Comparison of ENCODE assay signal across 9 mouse cellular contexts in the genomic region with DNA sequence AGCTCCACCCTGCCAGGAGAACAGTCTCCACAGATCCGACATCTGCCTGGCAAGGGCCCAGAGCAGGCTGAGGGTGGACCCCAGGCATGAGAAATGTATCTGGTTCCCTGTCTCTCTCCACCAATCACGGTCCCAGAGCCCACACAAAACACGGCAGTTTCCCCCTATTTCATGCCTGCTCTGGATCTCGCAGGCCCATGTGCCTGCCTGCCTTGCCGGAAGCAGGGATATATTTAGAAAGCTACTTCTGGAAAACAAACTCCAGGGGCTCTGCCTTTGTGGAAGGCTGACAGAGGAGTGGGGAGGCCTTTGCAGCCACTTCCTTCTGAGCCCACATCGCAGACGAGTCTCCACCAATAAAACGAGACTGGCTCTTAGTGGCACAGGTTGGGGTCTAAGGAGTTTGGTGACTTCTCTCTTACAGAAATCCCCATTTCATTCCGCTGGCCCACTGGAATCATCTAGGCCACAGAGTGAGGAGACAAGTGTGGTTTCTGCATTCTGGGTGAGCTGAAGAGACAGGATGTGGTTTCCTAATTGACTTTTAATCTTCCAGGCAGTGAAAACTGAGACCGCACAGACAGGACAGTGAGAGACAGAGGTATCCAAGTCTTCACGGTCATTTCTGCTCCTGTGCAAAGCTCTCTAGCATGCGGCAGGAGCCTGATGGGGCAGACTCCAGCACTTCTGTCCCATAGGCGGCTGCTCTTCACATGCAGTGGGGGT. TPM values are rescaled to one million over a fixed set of nuclear protein-coding genes. Genes with fewer than 3 reads are reported as not detected.
A peak's percentile ranks its signal among the peaks of the same experiment; 100 is the strongest.
DNase-seq lines count a peak whose midpoint lies in the region; ATAC-seq and TF ChIP-seq lines count a peak whose summit lies in the region.
"Had no signal": no experiment of that assay in that cellular context is flagged by ENCODE, and none has a peak within 500 bp of the region (broad histone marks: within the 10 kb centered on the region; RNA-seq: fewer than 3 reads in every experiment).

No protein-coding gene starts in this region.

- H3K36me3 ChIP-seq in forebrain, postnatal 0 days (ENCODE audit: insufficient read depth), result 0 out of 2 replicates have a peak, but pooled peaks cover 16% of the 10 kb centered on the region
- H3K36me3 ChIP-seq in midbrain, postnatal 0 days (ENCODE audit: insufficient read depth, low read length), result peaks cover 4% of the 10 kb centered on the region

- 49% methylated on average over 13 of the region's 13 CpGs for WGBS in forebrain, postnatal 0 days
- WGBS in midbrain, postnatal 0 days, result 59% methylated on average over 13 of the region's 13 CpGs

- peak overlapping the region; percentile 66 for H3K27ac ChIP-seq in forebrain, postnatal 0 days (ENCODE audit: low read depth, low read length)
- H3K27ac ChIP-seq in midbrain, postnatal 0 days (ENCODE audit: low read depth, low read length), result 0 out of 2 replicates have a peak overlapping the region, but pooled peaks have one; percentile 1

- no peak overlapping the region for H3K4me2 ChIP-seq in forebrain, postnatal 0 days (ENCODE audit: low read depth)
- H3K4me2 ChIP-seq in midbrain, postnatal 0 days (ENCODE audit: low read depth, low read length, poor library complexity, severe bottlenecking), result no peak overlapping the region

- H3K9me3 ChIP-seq in forebrain, postnatal 0 days (ENCODE audit: low read length), result no peaks in the 10 kb centered on the region
- H3K9me3 ChIP-seq in midbrain, postnatal 0 days (ENCODE audit: low read length), result no peaks in the 10 kb centered on the region

- no peak for TF ChIP-seq CTCF in forebrain, postnatal 0 days (IDR thresholded peaks at IDR 0.05; ENCODE audit: low read depth)
- TF ChIP-seq CTCF in midbrain, postnatal 0 days (IDR thresholded peaks at IDR 0.05), result no peak

- no peak overlapping the region for H3K4me3 ChIP-seq in forebrain, postnatal 0 days (ENCODE audit: low read depth, low read length)
- H3K4me3 ChIP-seq in midbrain, postnatal 0 days (ENCODE audit: low read depth, low read length), result no peak overlapping the region

- H3K27me3 ChIP-seq in forebrain, postnatal 0 days (ENCODE audit: insufficient read depth, low read length), result no peaks in the 10 kb centered on the region
- no peaks in the 10 kb centered on the region for H3K27me3 ChIP-seq in midbrain, postnatal 0 days (ENCODE audit: insufficient read depth, low read length)
- H3K27me3 ChIP-seq: CH12.LX had no signal

- H3K9ac ChIP-seq in forebrain, postnatal 0 days, result no peak overlapping the region
- no peak overlapping the region for H3K9ac ChIP-seq in midbrain, postnatal 0 days (replicated peaks; ENCODE audit: low read length, poor library complexity, severe bottlenecking)

- H3K4me1 ChIP-seq in forebrain, postnatal 0 days (ENCODE audit: insufficient read depth), result 0 out of 2 replicates have a peak, but pooled peaks cover 6% of the 10 kb centered on the region
- no peaks in the 10 kb centered on the region for H3K4me1 ChIP-seq in midbrain, postnatal 0 days (ENCODE audit: insufficient read depth, low read length)

- peak; percentile 40 for DNase-seq in adrenal gland, postnatal 10 days
- DNase-seq in adrenal gland, postnatal 25 days, result no peak
- peak; percentile 8 to 18 for DNase-seq in CD8-positive naive resting alpha-beta T cell, adult 2 months (ENCODE audit: low read depth in 2 of 2, low spot score in 2 of 2)
- peak; percentile 50 for DNase-seq in forebrain, postnatal 0 days
- DNase-seq in left cerebral cortex, postnatal 14 days (ENCODE audit: low spot score in 2 of 2), result peak; percentile 70 to 85
- peak; percentile 27 for DNase-seq in midbrain, postnatal 0 days (ENCODE audit: low spot score)
- no peak for DNase-seq in urinary bladder, postnatal 25 days (ENCODE audit: low spot score)

- intact Hi-C loops in left cerebral cortex, postnatal 14 days (cut with DNase I), result no loop called here

- peak; percentile 85 for ATAC-seq in forebrain, postnatal 0 days
- ATAC-seq in inflammation-experienced regulatory T-cells, adult 6 months, result peak; percentile 64
- ATAC-seq in midbrain, postnatal 0 days (ENCODE audit: low FRiP score), result no peak

RNA-seq across cellular contexts. Expression of gene A930018P22Rik, which starts 54.6 kb away (rescaled TPM):
- 1 to 10 TPM; 1.7 to 2.0 TPM for total RNA-seq in adrenal gland, postnatal 10 days (2021)
- total RNA-seq in adrenal gland, postnatal 25 days (2021), result 0.79 and 2.4 TPM in 2 replicates
- total RNA-seq in forebrain, postnatal 0 days (2014; rRNA removed), result 1.9 TPM in 1 of 2 replicates, not detected in the other
- 0.18 TPM in 1 of 2 replicates, not detected in the other for polyA plus RNA-seq in forebrain, postnatal 0 days (2015; fragmentation: Nextera tagmentation; extraction: Ambion mirVana)
- not detected for polyA plus RNA-seq in inflammation-experienced regulatory T-cells, adult 6 months (2017; shearing (Covaris generic))
- total RNA-seq in left cerebral cortex, postnatal 14 days (2021), result under 1 TPM in 1 of 2 experiments, not detected in 1; 0.44 TPM
- not detected in 2 replicates for total RNA-seq in midbrain, postnatal 0 days (2014; rRNA removed)
- polyA plus RNA-seq in midbrain, postnatal 0 days (2015; fragmentation: Nextera tagmentation; extraction: Ambion mirVana), result 0.26 TPM in 1 of 2 replicates, not detected in the other
- total RNA-seq: CH12.LX had no signal

Comparison
In these comparisons a context has a peak if more than half of its experiments do, and no peak if none do; other contexts are left out.
1. DNase-seq: peak in adrenal gland, postnatal 10 days (single experiment), CD8-positive naive resting alpha-beta T cell, adult 2 months (2 of 2), forebrain, postnatal 0 days (single experiment), left cerebral cortex, postnatal 14 days (2 of 2) and midbrain, postnatal 0 days (single experiment); none in adrenal gland, postnatal 25 days (single experiment) and urinary bladder, postnatal 25 days (single experiment).